Mouse (Mus musculus): ENCODE measurements at regions not wholly inside any gene's neighbourhood (a gene's known extent, or its start where the extent isn't known, plus 50 kb on each side); places are given as distances from the start of the nearest gene placed in this dataset.

DNA sequence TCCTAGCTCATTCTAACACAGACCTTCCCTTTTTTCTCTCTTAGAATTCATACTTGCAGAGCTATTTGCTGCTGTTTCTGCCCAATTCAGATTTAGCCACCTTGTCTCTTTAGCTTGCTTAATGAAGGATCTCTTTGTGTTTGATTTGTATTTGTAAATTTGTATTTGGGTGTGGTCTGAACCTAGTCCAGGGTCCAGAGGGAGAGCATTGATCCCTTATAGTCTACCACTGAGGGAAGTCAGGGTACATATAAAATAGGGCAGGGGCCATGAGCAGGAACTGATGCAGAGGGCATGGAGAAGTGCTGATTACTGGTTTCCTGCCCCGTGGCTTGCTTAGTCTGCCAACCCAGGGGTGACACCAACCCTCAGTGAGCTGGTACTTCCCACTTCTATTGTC, 508.7 kb downstream of the Tm4sf1 start:
- Histone ChIP-seq H3K9me3 (ENCODE audit: control insufficient read depth, insufficient read depth, low read depth, low read length) (no peaks in the 10 kb centered on the region), H3K4me1 (ENCODE audit: control insufficient read depth in 2 of 2, insufficient read depth in 2 of 2, low read length in 2 of 2, poor library complexity in 1 of 2) (no peaks in the 10 kb centered on the region), H3K9ac (ENCODE audit: insufficient read depth, low read depth, low read length, poor library complexity, severe bottlenecking) (no peak overlapping the region), H3K27ac (ENCODE audit: insufficient read depth, low read depth, low read length, poor library complexity, severe bottlenecking) (no peak overlapping the region), H3K4me3 (ENCODE audit: insufficient read depth in 1 of 2, low read depth in 1 of 2, low read length in 2 of 2, poor library complexity in 1 of 2, severe bottlenecking in 1 of 2) (no peak overlapping the region), H3K36me3 (ENCODE audit: control insufficient read depth, insufficient read depth, low read length, poor library complexity, severe bottlenecking) (no peaks in the 10 kb centered on the region)
- TF ChIP-seq MAFK (IDR thresholded peaks at IDR 0.05; ENCODE audit: insufficient read depth, low read depth, low read length) (no peak), ZNF384 (IDR thresholded peaks at IDR 0.05; ENCODE audit: low read depth, low read length) (no peak), CHD2 (IDR thresholded peaks at IDR 0.05; ENCODE audit: low read depth, low read length) (no peak), HCFC1 (IDR thresholded peaks at IDR 0.05; ENCODE audit: borderline replicate concordance, insufficient read depth, low read length) (no peak), ZC3H11A (IDR thresholded peaks at IDR 0.05; ENCODE audit: borderline replicate concordance, low read depth, low read length) (no peak)
- in situ Hi-C loops (cut with MboI; ENCODE audit: low sequenced_read_pairs in 2 of 2, unreplicated experiment in 2 of 2) = no loop called here
- DNase-seq (ENCODE audit: low read depth, low spot score) = no peak

GRCm38 (mm10) chr3:56789155-56789554, 512.6 kb downstream of the Tm4sf1 start:
- Histone ChIP-seq H3K9me3 (ENCODE audit: control insufficient read depth, insufficient read depth, low read depth, low read length) (no peaks in the 10 kb centered on the region), H3K4me3 (ENCODE audit: insufficient read depth in 1 of 2, low read depth in 1 of 2, low read length in 2 of 2, poor library complexity in 1 of 2, severe bottlenecking in 1 of 2) (no peak overlapping the region), H3K9ac (ENCODE audit: insufficient read depth, low read depth, low read length, poor library complexity, severe bottlenecking) (no peak overlapping the region), H3K36me3 (ENCODE audit: control insufficient read depth, insufficient read depth, low read length, poor library complexity, severe bottlenecking) (no peaks in the 10 kb centered on the region), H3K27ac (ENCODE audit: insufficient read depth, low read depth, low read length, poor library complexity, severe bottlenecking) (no peak overlapping the region), H3K4me1 (ENCODE audit: control insufficient read depth in 2 of 2, insufficient read depth in 2 of 2, low read length in 2 of 2, poor library complexity in 1 of 2) (no peaks in the 10 kb centered on the region)
- TF ChIP-seq MAFK (IDR thresholded peaks at IDR 0.05; ENCODE audit: insufficient read depth, low read depth, low read length) = 0 out of 2 replicates have a peak, but pooled peaks have one; percentile 14
- TF ChIP-seq HCFC1 (IDR thresholded peaks at IDR 0.05; ENCODE audit: borderline replicate concordance, insufficient read depth, low read length) = no peak
- TF ChIP-seq ZNF384 (IDR thresholded peaks at IDR 0.05; ENCODE audit: low read depth, low read length) = no peak
- in situ Hi-C loops (cut with MboI; ENCODE audit: low sequenced_read_pairs in 2 of 2, unreplicated experiment in 2 of 2) = no loop called here
- DNase-seq (ENCODE audit: low read depth, low spot score) = peak; percentile 17

DNA sequence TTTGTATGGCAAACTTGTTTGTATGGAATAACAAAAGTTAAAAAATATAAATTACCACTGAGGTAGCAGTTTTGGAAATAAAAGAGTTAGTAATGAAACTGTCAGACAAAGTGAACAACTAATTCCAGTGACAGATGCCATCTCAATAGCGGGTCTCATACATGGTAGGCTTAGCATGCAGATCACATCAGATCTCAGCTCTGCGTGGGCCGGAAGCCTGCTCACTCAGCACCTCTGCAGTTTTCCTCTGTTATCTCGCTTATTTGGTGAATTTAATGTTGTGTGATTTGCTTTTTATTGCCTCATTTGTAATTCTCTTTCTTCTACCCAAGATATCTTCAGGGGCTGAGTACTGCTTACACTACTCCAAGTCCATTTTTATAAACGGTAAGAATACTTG, 527.9 kb downstream of the Tm4sf1 start:
- Histone ChIP-seq H3K4me1 (ENCODE audit: control insufficient read depth in 2 of 2, insufficient read depth in 2 of 2, low read length in 2 of 2, poor library complexity in 1 of 2) (no peaks in the 10 kb centered on the region), H3K4me3 (ENCODE audit: insufficient read depth in 1 of 2, low read depth in 1 of 2, low read length in 2 of 2, poor library complexity in 1 of 2, severe bottlenecking in 1 of 2) (no peak overlapping the region), H3K36me3 (ENCODE audit: control insufficient read depth, insufficient read depth, low read length, poor library complexity, severe bottlenecking) (no peaks in the 10 kb centered on the region), H3K27ac (ENCODE audit: insufficient read depth, low read depth, low read length, poor library complexity, severe bottlenecking) (no peak overlapping the region), H3K9me3 (ENCODE audit: control insufficient read depth, insufficient read depth, low read depth, low read length) (no peaks in the 10 kb centered on the region), H3K9ac (ENCODE audit: insufficient read depth, low read depth, low read length, poor library complexity, severe bottlenecking) (no peak overlapping the region)
- in situ Hi-C loops (cut with MboI; ENCODE audit: low sequenced_read_pairs in 2 of 2, unreplicated experiment in 2 of 2) = no loop called here
- TF ChIP-seq MAFK (IDR thresholded peaks at IDR 0.05; ENCODE audit: insufficient read depth, low read depth, low read length) = no peak
- no peak for TF ChIP-seq ZC3H11A (IDR thresholded peaks at IDR 0.05; ENCODE audit: borderline replicate concordance, low read depth, low read length)
- TF ChIP-seq CHD2 (IDR thresholded peaks at IDR 0.05; ENCODE audit: low read depth, low read length) = no peak
- no peak for TF ChIP-seq ZNF384 (IDR thresholded peaks at IDR 0.05; ENCODE audit: low read depth, low read length)
- TF ChIP-seq HCFC1 (IDR thresholded peaks at IDR 0.05; ENCODE audit: borderline replicate concordance, insufficient read depth, low read length) = no peak
- no peak for DNase-seq (ENCODE audit: low read depth, low spot score)

GRCm38 (mm10) chr3:56770225-56770624, 531.6 kb downstream of the Tm4sf1 start:
- in situ Hi-C loops (cut with MboI; ENCODE audit: low sequenced_read_pairs in 2 of 2, unreplicated experiment in 2 of 2) = no loop called here
- Histone ChIP-seq H3K9me3 (ENCODE audit: control insufficient read depth, insufficient read depth, low read depth, low read length) (no peaks in the 10 kb centered on the region), H3K36me3 (ENCODE audit: control insufficient read depth, insufficient read depth, low read length, poor library complexity, severe bottlenecking) (no peaks in the 10 kb centered on the region), H3K9ac (ENCODE audit: insufficient read depth, low read depth, low read length, poor library complexity, severe bottlenecking) (no peak overlapping the region), H3K4me3 (ENCODE audit: insufficient read depth in 1 of 2, low read depth in 1 of 2, low read length in 2 of 2, poor library complexity in 1 of 2, severe bottlenecking in 1 of 2) (no peak overlapping the region), H3K4me1 (ENCODE audit: control insufficient read depth in 2 of 2, insufficient read depth in 2 of 2, low read length in 2 of 2, poor library complexity in 1 of 2) (no peaks in the 10 kb centered on the region), H3K27ac (ENCODE audit: insufficient read depth, low read depth, low read length, poor library complexity, severe bottlenecking) (no peak overlapping the region)
- TF ChIP-seq CHD2 (IDR thresholded peaks at IDR 0.05; ENCODE audit: low read depth, low read length) (no peak), ZC3H11A (IDR thresholded peaks at IDR 0.05; ENCODE audit: borderline replicate concordance, low read depth, low read length) (no peak), MAFK (IDR thresholded peaks at IDR 0.05; ENCODE audit: insufficient read depth, low read depth, low read length) (no peak), ZNF384 (IDR thresholded peaks at IDR 0.05; ENCODE audit: low read depth, low read length) (no peak), HCFC1 (IDR thresholded peaks at IDR 0.05; ENCODE audit: borderline replicate concordance, insufficient read depth, low read length) (no peak)
- DNase-seq (ENCODE audit: low read depth, low spot score) = no peak

- TF ChIP-seq ZC3H11A (IDR thresholded peaks at IDR 0.05; ENCODE audit: borderline replicate concordance, low read depth, low read length) = no peak
- TF ChIP-seq ZNF384 (IDR thresholded peaks at IDR 0.05; ENCODE audit: low read depth, low read length) = no peak
- no peaks in the 10 kb centered on the region for H3K9me3 ChIP-seq (ENCODE audit: control insufficient read depth, insufficient read depth, low read depth, low read length)
- no peak overlapping the region for H3K9ac ChIP-seq (ENCODE audit: insufficient read depth, low read depth, low read length, poor library complexity, severe bottlenecking)
- no peak for DNase-seq (ENCODE audit: low read depth, low spot score)
- in situ Hi-C loops (cut with MboI; ENCODE audit: low sequenced_read_pairs in 2 of 2, unreplicated experiment in 2 of 2) = no loop called here
- no peaks in the 10 kb centered on the region for H3K4me1 ChIP-seq (ENCODE audit: control insufficient read depth in 2 of 2, insufficient read depth in 2 of 2, low read length in 2 of 2, poor library complexity in 1 of 2)
- H3K36me3 ChIP-seq (ENCODE audit: control insufficient read depth, insufficient read depth, low read length, poor library complexity, severe bottlenecking) = no peaks in the 10 kb centered on the region
- H3K27ac ChIP-seq (ENCODE audit: insufficient read depth, low read depth, low read length, poor library complexity, severe bottlenecking) = no peak overlapping the region
- H3K4me3 ChIP-seq (ENCODE audit: insufficient read depth in 1 of 2, low read depth in 1 of 2, low read length in 2 of 2, poor library complexity in 1 of 2, severe bottlenecking in 1 of 2) = no peak overlapping the region
Observed at GRCm38 (mm10) chr3:56767133-56767532, 534.7 kb downstream of the Tm4sf1 start.

Data from ES-E14 (cell line).